Mouse (Mus musculus) right cerebral cortex, postnatal 25 days (tissue): Measurements from ENCODE around the gene Sorl1.

Experiments used
- DNase-seq: peaks from one replicate; pipeline ENCODE4 v3.0.0; 2022

Sorl1 gene

GRCm38 (mm10) chr9:42123713-42124576, at the start of gene Sorl1:
Sorl1 (minus strand) TSS chr9:42124297.
- peak; percentile 82 for DNase-seq

- no peak for DNase-seq
Observed at GRCm38 (mm10) chr9:42173781-42174180, 49.7 kb upstream of the Sorl1 start.

GRCm38 (mm10) chr9:42169491-42169890, 45.4 kb upstream of the Sorl1 start:
- DNase-seq, result no peak

- no peak for DNase-seq
Observed at GRCm38 (mm10) chr9:42169025-42169424, 44.9 kb upstream of the Sorl1 start.

GRCm38 (mm10) chr9:42164930-42165329, 40.8 kb upstream of the Sorl1 start:
- no peak for DNase-seq

GRCm38 (mm10) chr9:42163011-42163410, 38.9 kb upstream of the Sorl1 start:
- no peak for DNase-seq

GRCm38 (mm10) chr9:42159376-42159775, 35.3 kb upstream of the Sorl1 start:
- DNase-seq, result no peak

GRCm38 (mm10) chr9:42158652-42159051, 34.6 kb upstream of the Sorl1 start:
- no peak for DNase-seq

GRCm38 (mm10) chr9:42157981-42158380, 33.9 kb upstream of the Sorl1 start:
- no peak for DNase-seq

- DNase-seq, result no peak
Observed at GRCm38 (mm10) chr9:42156566-42156965, 32.5 kb upstream of the Sorl1 start.

- DNase-seq, result no peak
Observed at GRCm38 (mm10) chr9:42154682-42155081, 30.6 kb upstream of the Sorl1 start.

GRCm38 (mm10) chr9:42148816-42149215, 24.7 kb upstream of the Sorl1 start:
- DNase-seq, result no peak

- no peak for DNase-seq
Observed at GRCm38 (mm10) chr9:42148036-42148435, 23.9 kb upstream of the Sorl1 start.

GRCm38 (mm10) chr9:42146463-42146862, 22.4 kb upstream of the Sorl1 start:
- DNase-seq, result no peak

GRCm38 (mm10) chr9:42141549-42142210, 17.6 kb upstream of the Sorl1 start:
- DNase-seq, result no peak

- no peak for DNase-seq
Observed at GRCm38 (mm10) chr9:42138248-42138858, 14.3 kb upstream of the Sorl1 start.

- DNase-seq, result no peak
Observed at GRCm38 (mm10) chr9:42137578-42137977, 13.5 kb upstream of the Sorl1 start.

- DNase-seq, result no peak
Observed at GRCm38 (mm10) chr9:42130793-42131760, 7.0 kb upstream of the Sorl1 start.

GRCm38 (mm10) chr9:42127983-42128382, 3.9 kb upstream of the Sorl1 start:
- no peak for DNase-seq

GRCm38 (mm10) chr9:42125262-42125982, 1.3 kb upstream of the Sorl1 start:
- no peak for DNase-seq

GRCm38 (mm10) chr9:42123204-42123603, 893 bp downstream of the Sorl1 start:
- DNase-seq, result no peak

GRCm38 (mm10) chr9:42122441-42122840, 1.7 kb downstream of the Sorl1 start:
- no peak for DNase-seq
